Mouse (Mus musculus) liver, embryonic 16.5 days (tissue): ENCODE results near the gene Rfx7. TPM values are rescaled to one million over a fixed set of nuclear protein-coding genes. Genes with fewer than 3 reads are reported as not detected.

Experiments used
- microRNA-seq: library from miRNA; unstranded; fragments of <30 nt; microRNA quantifications from one replicate; pipeline ENCODE4, GENCODE M21; 2016
- polyA plus RNA-seq: library from polyadenylated mRNA; unstranded; fragments of >200 nt; fragmentation: Nextera tagmentation; extraction: Ambion mirVana; gene quantifications from 2 replicates; pipeline ENCODE4 v1.2.1, GENCODE M21; 2015

Rfx7 gene
- polyA plus RNA-seq, 1 experiment from 2014 or later, result 2.1 TPM

Small RNA genes lying within 50 kb of the gene (microRNA-seq; reads per million reads assigned to microRNA genes)
- gene Gm28010, result not detected

Other genes with a start within 250 kb of the Rfx7 start
- gene Mns1, start 94.2 kb upstream of the Rfx7 start, polyA plus RNA-seq, result 87.9 and 88.3 TPM in 2 replicates
- 2.4 and 3.2 TPM in 2 replicates for gene Tex9, start 40.0 kb upstream of the Rfx7 start, polyA plus RNA-seq
- gene Nedd4, start 130.1 kb downstream of the Rfx7 start, polyA plus RNA-seq, result 94.7 and 98.2 TPM in 2 replicates